Mouse (Mus musculus): ENCODE measurements at regions not wholly inside any gene's neighbourhood (a gene's known extent, or its start where the extent isn't known, plus 50 kb on each side); places are given as distances from the start of the nearest gene placed in this dataset.

DNA sequence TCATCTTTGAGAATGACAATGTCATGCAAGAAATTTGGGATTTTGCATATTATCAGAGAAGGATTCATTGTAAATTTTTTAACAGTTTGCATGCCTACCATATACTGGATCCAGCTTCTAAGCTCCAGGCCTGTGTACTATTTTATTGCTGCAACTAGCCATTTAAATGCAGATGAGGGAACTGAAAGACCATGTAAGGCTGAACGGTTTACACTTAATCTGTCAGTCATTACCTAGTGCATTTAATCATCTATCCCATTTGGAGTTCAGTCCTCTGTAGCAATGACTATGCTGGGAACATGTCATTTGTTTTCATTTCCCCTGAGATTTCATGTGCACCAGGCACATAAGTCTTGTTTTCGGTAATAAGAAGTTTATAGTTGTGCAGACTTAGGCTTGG lies 631.8 kb upstream of the Gm21961 start:
- no peak for DNase-seq (ENCODE audit: extremely low spot score, low read depth, low spot score)

DNA sequence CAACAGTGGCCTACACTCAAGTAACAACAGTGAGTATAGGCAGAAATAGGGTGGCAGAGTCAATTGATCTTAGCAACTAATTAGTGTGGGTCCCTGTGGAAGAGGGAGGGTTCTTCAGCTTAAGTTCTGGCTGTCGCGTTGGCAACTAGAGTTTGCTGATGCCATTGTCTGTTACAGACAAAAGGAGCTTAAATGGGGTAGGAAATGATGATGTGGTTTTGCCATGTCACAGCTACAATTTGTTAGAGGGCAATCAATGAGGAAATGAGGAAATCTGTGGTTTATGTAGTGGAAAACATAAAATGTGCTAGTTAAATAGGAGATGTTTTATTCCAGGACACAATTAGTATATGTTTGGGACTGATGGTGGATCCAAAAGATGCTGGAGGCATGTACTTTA lies 624.8 kb upstream of the Gm21961 start:
- no peak for DNase-seq (ENCODE audit: extremely low spot score, low read depth, low spot score)

DNA sequence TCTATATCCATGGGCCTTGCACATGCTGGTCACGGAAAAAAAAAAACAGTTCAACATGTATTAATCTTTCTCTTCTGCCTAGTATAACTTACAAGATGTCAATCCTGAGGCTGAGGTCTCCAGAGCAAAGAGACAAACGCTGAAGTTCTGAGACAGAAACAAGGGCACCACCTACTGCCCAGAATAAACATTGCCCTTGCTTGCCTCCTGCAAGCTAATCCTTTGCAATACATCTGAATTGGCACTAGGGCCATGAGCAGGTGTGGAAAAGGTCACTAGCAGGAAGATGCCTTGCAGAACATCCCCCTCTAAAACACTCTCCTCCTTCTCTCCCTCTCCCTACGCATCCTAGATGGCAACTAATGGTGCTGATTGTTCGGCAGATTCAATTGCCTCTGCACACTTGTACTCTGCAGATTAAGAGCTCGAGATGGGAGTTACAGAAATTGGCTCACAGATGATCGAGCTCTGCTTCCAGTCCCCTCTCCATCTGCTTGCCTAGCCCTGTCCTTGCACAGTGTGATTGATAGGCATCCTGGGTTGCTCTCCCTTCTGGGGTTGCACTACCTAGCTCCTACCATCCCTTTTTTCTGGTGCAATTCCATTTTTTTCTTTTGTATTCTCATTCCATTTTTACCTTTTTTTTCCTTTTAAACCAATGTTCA lies 622.9 kb upstream of the Gm21961 start:
- peak; percentile 24 for DNase-seq (ENCODE audit: extremely low spot score, low read depth, low spot score)

DNA sequence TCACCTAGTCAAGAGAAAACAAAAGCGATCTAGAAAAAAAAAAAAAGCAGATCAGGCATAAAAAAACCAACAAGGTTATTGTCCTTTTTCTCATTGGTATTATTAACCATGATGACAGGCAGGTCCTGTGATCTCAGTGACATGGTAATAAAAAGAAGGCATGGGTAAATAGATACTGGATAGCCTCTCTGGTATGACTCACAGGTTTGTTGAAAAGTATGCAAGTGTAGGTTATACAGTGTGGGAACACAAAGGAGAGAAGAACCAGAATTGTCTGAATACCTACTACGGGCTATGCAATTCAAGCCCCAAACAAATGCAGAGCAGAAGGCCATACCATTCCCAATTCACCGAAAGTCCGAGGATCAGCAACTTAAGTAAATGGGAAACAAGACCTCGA lies 617.7 kb upstream of the Gm21961 start:
- DNase-seq (ENCODE audit: extremely low spot score, low read depth, low spot score), result no peak

DNA sequence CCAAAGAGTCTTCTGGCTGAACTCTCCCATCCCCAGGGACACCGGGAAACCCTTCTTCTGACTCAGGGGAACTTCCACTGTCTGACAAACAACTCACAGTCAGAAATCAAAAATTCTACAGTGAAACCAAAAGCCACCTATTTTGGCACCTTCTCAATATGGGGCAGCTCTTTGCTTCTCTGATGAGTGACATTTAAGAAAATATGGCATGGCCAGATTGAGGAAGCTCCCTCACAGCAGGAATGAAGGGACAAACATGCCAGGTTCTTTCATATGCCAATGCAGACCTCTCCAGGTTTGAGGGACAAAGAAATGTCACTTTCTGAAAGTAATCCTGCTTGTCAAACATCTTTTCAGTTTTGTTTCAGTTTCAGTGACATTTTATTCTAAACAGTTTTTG lies 615.8 kb upstream of the Gm21961 start:
- DNase-seq (ENCODE audit: extremely low spot score, low read depth, low spot score), result no peak

DNA sequence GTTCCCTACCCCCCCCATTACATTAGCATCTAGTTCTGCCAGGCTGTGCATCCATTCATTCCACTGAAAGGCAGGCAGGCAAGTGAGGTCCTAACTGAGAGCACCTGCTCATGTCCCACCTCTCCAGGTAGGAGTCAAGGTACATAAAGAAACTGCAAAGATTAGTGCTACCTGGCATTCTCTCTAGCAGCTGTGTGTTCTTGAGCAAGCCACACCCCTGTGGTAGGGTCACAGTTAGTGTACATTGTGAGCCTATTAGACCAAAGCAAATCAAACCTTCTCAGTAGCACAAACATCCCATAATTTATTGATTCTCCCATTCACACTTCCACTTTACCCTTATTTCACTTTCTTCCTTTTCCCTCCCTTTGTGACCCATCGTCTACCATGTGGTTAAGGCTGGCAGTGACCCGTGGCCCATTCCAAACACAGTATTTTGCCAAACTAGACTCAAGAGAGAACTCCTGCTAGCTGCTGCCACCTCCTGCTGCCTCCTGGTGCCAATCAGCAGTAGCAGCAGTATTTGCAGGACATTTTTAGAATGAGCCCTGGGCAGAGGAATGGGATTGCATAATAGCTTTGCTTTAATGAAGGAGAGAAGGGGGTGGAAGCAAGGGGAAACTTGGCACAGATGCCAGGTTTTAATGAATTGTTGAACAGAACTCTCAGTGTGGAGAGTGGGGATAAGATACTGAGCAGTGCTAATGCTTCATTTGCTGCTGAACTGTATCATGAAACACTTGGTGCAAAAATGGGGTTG lies 578.2 kb upstream of the Gm21961 start:
- no peak for DNase-seq (ENCODE audit: extremely low spot score, low read depth, low spot score)

DNA sequence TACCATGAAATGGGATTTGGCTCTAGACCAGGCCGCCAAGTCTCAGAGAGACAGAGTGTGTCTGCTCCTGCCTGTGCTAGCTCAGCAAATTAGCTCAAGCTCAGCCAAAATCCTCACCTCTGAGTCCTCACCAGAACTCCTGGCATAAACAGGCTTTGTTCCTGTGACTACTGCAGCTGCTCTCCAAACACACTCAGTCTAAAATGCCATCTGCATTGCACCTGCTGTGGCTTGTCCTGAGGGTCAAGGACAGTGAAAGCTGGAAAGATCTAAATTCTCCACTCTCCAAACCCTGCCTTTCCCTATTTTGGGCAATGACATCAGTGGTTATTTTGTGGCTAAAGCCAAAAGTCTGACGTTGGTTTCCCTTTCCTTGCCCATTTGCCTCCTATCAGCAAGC lies 570.9 kb upstream of the Gm21961 start:
- DNase-seq (ENCODE audit: extremely low spot score, low read depth, low spot score), result no peak

DNA sequence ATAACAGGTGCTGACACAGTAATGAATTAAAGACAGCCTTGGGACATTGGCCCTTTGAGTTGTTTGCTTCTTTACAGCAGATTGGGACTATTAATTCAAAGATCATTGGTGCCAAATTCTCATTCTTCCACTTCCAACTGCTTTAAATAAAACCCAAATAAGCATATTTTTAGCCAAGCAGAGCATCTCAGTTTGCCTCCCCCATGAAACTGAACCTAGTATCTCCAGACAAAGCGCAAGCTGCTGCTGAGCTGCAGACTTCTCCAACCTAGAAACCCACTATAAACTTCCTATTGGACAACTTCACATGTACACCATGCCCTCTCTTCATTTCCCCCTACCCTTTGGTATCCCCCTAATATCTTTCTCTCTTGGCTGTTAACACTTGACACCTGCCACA lies 564.6 kb upstream of the Gm21961 start:
- DNase-seq (ENCODE audit: extremely low spot score, low read depth, low spot score), result no peak

DNA sequence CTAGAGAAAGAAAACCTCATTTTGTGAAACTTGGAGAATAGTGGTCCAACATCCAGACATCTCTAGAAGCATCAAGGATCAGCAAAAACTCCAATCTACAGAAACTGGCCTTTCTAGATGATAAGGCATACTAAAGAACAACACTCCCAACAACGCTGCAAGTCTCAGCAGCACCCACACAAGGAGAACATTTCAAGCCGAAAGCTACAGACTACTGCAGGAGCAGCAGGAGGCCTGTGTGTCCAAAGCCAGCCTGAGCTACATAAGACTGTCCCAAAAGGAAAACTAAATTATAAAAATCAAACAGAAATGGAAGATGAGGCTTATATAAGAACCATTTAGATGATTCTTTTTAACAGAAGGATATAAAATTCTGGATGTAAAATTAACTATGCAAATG lies 553.2 kb upstream of the Gm21961 start:
- DNase-seq (ENCODE audit: extremely low spot score, low read depth, low spot score), result no peak

DNA sequence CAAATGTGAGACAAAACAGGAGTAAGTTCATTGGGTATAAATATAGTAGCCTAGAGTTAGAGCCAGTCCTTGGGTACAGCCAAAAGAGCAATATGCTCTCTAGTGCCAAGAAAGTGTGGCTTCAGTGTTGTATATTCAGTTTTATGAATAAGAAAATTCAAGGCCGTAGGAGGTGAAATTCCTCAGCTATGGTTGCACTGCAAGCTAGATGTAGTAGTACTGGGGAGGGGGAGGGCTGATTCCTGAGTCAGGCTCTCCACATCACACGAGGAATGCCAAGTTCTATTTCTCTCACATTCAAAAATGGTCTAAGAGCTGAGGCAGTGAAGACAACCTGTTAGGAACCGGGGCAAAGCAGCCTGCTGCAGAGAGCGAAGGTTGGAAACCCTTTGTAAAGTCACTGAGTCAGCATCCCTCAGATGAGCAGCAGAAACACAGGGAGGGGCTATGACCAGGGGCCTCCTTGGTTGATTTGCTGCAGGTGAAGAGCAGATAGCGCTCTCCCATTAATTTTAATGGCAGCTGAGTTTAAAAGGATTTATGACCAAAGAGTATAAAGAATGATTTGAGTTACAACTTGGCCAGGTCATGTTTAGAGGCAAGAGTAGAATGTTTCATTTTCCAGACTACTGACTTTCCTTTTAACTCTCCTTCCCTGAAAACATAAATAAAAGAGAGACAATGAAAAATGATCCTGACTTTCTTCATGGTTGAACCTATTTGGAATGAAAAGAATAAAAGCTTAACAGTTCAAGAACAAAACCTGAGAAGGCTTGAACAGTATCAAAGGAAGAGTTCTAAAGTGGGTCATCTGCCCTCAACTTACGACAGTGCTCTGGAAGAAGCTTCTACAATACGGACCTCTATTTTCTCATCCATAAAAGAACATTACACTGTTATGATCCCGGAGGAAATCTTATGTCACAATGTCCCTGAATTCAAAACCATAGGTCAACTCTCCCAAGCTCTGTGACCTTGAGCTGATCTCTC lies 543.4 kb upstream of the Gm21961 start:
- no peak for DNase-seq (ENCODE audit: extremely low spot score, low read depth, low spot score)

DNA sequence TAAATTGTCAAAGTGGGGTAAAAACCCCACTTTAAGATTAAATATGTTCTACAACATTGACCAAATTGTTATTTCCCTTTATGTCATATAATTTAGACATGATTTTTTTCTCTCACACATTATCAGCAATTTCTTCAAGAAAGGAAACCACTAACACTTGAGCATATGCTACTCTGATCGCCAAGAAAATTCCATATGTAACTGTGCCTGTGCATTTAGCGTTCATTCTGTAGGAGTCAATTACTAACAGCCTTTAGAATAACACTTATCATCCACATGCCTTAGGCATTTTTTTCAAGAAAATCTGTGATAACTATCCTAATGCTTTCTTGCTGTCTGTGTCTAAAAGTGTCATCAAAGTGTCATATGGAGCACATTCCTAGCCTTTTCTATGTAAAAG lies 534.3 kb upstream of the Gm21961 start:
- DNase-seq (ENCODE audit: extremely low spot score, low read depth, low spot score), result no peak

DNA sequence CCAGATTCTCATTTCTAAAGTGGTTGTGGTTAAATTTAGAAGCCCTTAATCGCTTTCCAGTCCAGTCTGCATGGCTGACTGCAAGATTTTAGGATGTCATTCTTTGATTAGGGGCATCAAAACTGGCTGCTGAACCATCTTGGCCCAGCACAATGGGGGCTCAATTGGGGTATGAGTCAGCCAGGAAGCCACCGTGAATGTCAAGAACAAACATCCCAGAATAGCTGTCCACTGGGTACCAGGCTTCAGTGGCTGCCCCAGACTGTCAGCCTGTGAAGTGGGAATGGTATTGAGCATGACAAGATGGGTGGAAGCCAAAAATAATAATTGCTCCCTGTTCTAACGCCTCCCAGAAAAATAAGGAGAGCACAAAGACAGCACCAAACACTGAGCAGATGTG lies 520.9 kb upstream of the Gm21961 start:
- no peak for DNase-seq (ENCODE audit: extremely low spot score, low read depth, low spot score)

DNA sequence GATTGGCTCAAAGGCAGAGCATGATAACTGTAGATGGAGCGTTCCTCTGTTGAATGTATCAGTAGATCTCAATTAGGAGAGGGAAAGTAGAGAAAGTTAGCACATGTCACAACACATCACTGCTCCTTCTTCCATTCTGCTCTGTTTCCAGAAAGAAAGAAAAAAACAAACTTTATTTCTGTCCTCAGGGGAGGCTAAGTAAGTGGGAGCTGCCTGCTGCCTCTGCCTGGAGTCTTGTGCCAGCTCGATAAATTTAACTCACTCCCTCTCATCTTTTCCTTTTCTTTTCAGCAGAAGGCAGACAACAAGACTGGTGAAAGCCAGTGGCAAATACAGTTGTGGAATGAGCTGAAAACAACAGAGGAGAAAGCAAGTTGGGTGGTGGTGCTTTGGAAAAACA lies 517.5 kb upstream of the Gm21961 start:
- DNase-seq (ENCODE audit: extremely low spot score, low read depth, low spot score), result no peak

DNA sequence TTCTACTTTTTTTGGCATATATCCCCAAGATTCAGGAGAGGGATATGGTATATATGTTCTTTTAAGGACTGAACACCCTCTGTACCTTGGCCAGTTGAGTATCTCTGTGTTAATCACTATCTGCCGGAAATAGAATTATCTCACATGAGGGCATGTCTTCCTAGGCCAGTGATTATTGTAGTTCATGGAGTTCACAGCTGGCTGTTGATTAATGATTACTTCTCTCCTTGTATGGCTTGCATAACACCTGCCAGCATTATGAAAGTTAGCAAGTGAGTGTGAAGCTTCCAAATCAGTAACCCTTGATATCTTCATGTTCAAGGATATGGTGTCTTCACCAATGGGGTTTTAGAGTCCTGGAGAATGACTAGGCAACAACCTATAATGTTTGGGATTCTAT lies 488.0 kb upstream of the Gm21961 start:
- no peak for DNase-seq (ENCODE audit: extremely low spot score, low read depth, low spot score)

DNA sequence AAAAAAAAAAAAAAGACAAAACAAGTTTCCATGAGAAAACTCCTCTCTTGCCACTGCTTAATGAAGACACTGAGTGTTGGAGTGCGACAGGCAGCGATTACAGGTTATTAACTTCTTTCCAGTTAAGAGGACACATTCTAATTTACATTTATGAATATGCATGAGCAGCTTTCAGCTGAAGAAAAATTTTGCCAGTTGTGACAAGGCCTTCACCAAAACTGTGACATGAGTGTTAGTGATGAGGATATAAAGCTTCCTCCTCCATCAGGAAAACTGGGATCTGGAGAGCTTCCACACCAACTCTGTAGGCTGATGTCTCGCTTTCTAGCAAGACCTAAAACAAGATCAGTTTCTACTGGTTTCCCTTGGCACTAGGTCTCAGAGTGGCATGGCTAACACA lies 464.2 kb upstream of the Gm21961 start:
- DNase-seq (ENCODE audit: extremely low spot score, low read depth, low spot score), result no peak

DNA sequence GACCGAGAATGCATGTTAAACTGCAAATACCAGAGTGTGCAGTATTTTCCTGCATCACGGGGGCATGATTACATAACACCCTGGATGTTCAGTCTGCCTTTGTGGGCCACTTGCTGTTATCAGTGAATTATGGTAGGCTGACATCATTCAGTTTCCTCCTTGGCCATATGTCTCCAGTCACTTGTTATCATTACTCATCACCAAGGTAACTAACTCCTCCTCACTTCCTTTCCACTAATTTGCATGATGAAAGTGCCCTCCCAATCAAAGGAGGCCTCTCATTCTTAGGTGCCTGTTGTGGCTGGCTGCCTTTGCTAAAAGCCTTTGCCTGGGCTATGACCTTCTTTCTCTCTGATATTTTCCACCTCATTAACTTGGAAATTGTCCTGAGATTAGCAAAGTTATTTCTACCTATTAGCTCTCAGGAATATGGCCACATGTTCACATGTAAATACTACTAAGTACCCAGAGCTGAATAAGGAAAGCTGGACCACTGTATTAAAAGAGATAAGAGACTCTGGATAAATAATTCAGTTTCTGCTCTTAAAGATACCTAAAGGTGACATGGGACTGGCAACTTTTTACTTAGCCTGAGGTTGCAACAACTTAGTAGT lies 440.6 kb upstream of the Gm21961 start:
- DNase-seq (ENCODE audit: extremely low spot score, low read depth, low spot score), result no peak

DNA sequence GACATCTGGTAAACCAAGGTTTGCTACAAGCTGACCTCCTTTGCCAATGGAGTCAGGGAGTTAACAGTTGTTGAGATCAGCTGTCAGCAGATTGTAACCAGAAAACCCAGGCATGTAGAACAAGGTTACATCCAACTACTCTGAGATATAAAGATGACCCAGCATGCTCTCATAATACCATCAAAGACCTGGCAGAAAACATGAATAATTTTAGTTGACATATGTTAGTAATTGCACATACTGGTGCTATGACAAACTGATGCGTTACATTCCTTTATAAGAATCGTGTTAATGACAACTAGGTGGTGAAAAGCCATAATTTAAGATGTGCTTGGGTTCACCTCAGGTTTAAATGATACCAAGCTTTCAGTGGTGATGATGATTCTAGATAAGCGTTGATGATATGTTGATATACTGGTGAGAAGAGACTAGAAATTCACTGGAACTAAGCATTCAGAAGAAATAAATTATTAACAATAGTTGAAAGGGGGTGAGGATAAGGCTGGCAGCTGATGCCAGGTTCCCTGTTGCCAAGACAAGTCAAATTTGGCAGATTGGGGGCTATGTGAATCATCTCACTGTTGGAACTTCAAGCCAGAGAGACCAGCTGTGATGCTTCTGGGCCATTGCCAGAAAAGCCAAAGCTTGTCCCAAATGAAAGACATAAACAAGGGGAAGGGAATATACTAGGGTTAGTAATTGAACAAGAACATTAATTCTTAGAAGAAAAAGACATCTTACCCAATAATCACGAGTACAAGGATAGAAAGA lies 437.7 kb upstream of the Gm21961 start:
- no peak for DNase-seq (ENCODE audit: extremely low spot score, low read depth, low spot score)

DNA sequence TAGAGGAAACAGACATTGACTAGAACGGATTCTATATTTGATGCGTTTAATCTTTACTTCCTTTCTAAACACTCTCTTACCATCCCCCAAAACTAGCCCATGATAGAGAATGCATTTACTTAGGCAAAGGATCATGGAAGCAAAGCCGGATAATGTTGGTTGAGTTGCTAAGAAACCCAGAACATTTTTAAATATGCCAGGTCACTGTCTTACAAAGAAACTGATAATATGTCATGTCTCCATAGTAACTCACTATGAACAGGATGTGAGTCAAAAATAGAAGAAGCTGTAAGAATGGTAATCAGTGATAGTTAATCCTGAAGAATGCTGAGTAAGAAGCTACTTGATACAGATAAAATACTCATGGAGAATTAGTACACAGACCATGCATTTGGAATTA lies 405.0 kb upstream of the Gm21961 start:
- no peak for DNase-seq (ENCODE audit: extremely low spot score, low read depth, low spot score)
